Mouse (Mus musculus) liver, adult 2 months (tissue): ENCODE results near the gene Gpr3.

Source experiments
- CTCF ChIP-seq: fragments of 200-500 bp; IDR thresholded peaks from 2 replicates; pipeline ENCODE4 v1.5.1; 2011; ENCODE audit warnings: low read depth, low read length, control low read depth
- POLR2A ChIP-seq: fragments of 200-500 bp; IDR thresholded peaks from 2 replicates; pipeline ENCODE4 v1.6.1; 2011; ENCODE audit warnings: low read length, control low read depth; ENCODE audit not compliant: insufficient read depth; ENCODE audit errors: extremely low read depth

GRCm38 (mm10) chr4:133159646-133160045, 52.7 kb downstream of the Gpr3 start:
- TF ChIP-seq POLR2A (no peak), CTCF (no peak)
